Mouse (Mus musculus) retina, postnatal 1 day (tissue): ENCODE data around the gene Obsl1.

Experiments used
- DNase-seq: peaks from one replicate; pipeline ENCODE4 v3.0.0-alpha.2; 2012

The Obsl1 gene

GRCm38 (mm10) chr1:75450314-75451005 is 55.8 kb downstream of the Obsl1 start, which contains the start of gene Asic4:
Gene Asic4, plus strand, starts transcription at chr1:75450436.
- peak; percentile 67 for DNase-seq

GRCm38 (mm10) chr1:75449377-75450135 is 56.7 kb downstream of the Obsl1 start:
- peak; percentile 34 for DNase-seq

- peak; percentile 82 for DNase-seq
These were observed 57.3 kb downstream of the Obsl1 start for GRCm38 (mm10) chr1:75448937-75449336.

- DNase-seq = no peak
These were observed 58.2 kb downstream of the Obsl1 start for GRCm38 (mm10) chr1:75448052-75448431.

- peak; percentile 92 for DNase-seq
These were observed 58.8 kb downstream of the Obsl1 start for GRCm38 (mm10) chr1:75447265-75448051.

GRCm38 (mm10) chr1:75446656-75447055 is 59.6 kb downstream of the Obsl1 start:
- DNase-seq = peak; percentile 76

- peak; percentile 88 for DNase-seq
These were observed 60.3 kb downstream of the Obsl1 start for GRCm38 (mm10) chr1:75445751-75446611.

GRCm38 (mm10) chr1:75445141-75445701 is 61.0 kb downstream of the Obsl1 start:
- DNase-seq = no peak

GRCm38 (mm10) chr1:75444208-75444607 is 62.0 kb downstream of the Obsl1 start:
- peak; percentile 52 for DNase-seq

GRCm38 (mm10) chr1:75443247-75444024 is 62.8 kb downstream of the Obsl1 start:
- DNase-seq = peak; percentile 51

GRCm38 (mm10) chr1:75442811-75443210 is 63.4 kb downstream of the Obsl1 start:
- DNase-seq = no peak

GRCm38 (mm10) chr1:75442171-75442570 is 64.1 kb downstream of the Obsl1 start:
- no peak for DNase-seq

- DNase-seq = no peak
These were observed 64.7 kb downstream of the Obsl1 start for GRCm38 (mm10) chr1:75441471-75441996.

- DNase-seq = no peak
These were observed 65.6 kb downstream of the Obsl1 start for GRCm38 (mm10) chr1:75440661-75441060.

- no peak for DNase-seq
These were observed 67.5 kb downstream of the Obsl1 start for GRCm38 (mm10) chr1:75438782-75439181.

GRCm38 (mm10) chr1:75435475-75436328 is 70.5 kb downstream of the Obsl1 start, which contains the start of gene Gmppa:
Gene Gmppa, plus strand, starts transcription at chr1:75435930.
- DNase-seq = peak; percentile 91
